Mouse (Mus musculus): Measurements from ENCODE around the gene Gpcpd1.

GRCm38 (mm10) chr2:132512051-132512976, 75.2 kb downstream of the Gpcpd1 start:
- TF ChIP-seq CTCF (IDR thresholded peaks at IDR 0.05; ENCODE audit: low read depth) (no peak), EP300 (optimal IDR thresholded peaks at IDR 0.05) (no peak)
